Mouse (Mus musculus) gastrocnemius, postnatal 25 days (tissue): ENCODE measurements around the gene Rars. TPM values are rescaled to one million over a fixed set of nuclear protein-coding genes. Genes with fewer than 3 reads are reported as not detected.
"Not testable (repeated sequence)": the region's sequence is repeated elsewhere in the genome, so short reads cannot be mapped to it uniquely, and the experiment has no call there.

Experiments used
- DNase-seq: peaks from one replicate; pipeline ENCODE4 v3.0.0; 2022
- long read RNA-seq, 2 experiments: library from polyadenylated mRNA; stranded (forward); transcript quantifications; one replicate each; pipeline ENCODE4 v2.0.0; 2021
- total RNA-seq, 2 experiments: library from RNA; stranded (reverse); gene quantifications; 1 replicate in 1 of 2; 2 replicates in 1 of 2; pipeline ENCODE4 v1.2.3; 2021

The Rars gene
- total RNA-seq = 10 to 100 TPM; 42.9 to 47.6 TPM
- long read RNA-seq, experiment 1, transcript Rars-201 (15 exons, 2,109 nt) = major isoform, 43 of 50 reads
- long read RNA-seq, experiment 1, partial matches to known transcripts = 5 of 50 reads
- long read RNA-seq, experiment 1, other reads (novel, unspliced or antisense) = 2 of 50 reads
- long read RNA-seq, experiment 2, transcript Rars-201 (15 exons, 2,109 nt) = major isoform, 46 of 51 reads
- long read RNA-seq, experiment 2, partial matches to known transcripts = 3 of 51 reads
- long read RNA-seq, experiment 2, other reads (novel, unspliced or antisense) = 2 of 51 reads

DNA sequence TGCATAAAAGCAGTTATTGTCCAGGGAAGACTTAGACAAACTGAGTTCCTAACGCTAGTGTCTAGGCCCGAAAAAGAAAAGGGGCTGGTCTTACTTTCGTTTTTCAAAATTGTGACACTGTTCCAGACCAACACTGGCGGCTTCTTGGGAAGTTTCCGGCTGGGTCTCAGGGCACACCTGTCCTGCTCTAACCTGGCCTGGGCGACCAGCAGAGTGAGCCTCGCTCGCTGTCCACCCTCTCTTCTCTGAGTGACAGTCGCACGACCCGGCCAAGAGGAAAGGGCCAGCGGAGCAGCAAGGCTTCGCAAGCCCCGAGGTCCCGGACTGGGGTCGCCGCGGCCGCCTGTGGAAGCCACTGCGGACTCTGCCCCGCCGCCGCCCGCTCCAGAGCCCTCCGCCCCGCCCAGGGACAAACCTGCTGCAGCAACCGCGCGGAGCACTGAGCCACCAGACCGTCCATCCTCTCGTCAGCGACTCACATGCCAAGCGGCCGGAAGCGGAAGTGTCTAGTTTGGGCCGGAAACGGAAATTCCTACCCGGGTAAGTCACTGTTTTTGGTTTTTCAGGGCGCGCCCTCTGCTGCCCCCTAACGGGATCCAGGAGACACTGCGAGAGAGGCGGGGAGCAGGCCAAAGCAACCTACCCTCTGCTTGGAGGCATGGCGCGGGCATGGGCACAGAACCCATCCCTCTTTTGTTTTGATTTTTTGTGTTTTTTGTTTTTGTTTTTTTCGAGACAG is at the start of gene Rars:
Gene Rars, minus strand, starts transcription at position 485 of the 739 bp plus-strand sequence.
- DNase-seq = peak; percentile 88

DNA sequence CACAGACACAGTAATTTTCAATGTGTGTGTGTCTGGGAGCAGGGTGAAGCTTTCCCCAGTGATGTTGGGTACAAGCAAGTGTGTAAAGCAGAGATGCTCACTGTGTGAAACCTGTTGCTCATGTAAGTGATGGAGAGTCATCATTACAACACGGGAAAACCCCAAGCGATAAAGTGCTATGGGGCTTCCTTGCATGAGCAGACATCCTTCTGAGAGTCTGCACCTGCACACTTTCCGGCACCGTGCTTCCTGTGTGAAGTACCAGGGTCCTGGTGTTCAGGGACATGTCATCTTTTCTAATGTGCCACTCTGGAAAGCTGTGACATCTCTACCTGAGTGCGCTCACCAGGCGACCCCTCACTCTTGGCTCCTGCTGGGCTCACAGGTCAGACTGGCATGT is 48.5 kb upstream of the Rars start:
- DNase-seq = no peak

DNA sequence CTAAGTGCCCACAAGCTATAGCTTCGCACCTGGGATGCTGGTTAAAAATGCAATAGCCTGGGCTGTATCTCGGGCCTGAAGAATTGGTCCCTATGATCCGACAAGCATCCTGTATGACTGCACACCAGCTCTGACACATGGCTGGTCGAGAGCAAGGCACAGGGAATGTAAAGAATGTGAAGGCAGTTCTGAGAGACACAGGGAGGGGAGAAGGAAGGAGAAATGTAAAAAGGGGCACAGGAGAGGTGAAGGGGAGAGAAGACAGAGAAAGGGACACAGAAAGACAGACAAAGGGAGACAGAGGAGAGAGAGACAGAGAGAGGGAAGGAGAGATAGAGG is 44.2 kb upstream of the Rars start:
- no peak for DNase-seq

DNA sequence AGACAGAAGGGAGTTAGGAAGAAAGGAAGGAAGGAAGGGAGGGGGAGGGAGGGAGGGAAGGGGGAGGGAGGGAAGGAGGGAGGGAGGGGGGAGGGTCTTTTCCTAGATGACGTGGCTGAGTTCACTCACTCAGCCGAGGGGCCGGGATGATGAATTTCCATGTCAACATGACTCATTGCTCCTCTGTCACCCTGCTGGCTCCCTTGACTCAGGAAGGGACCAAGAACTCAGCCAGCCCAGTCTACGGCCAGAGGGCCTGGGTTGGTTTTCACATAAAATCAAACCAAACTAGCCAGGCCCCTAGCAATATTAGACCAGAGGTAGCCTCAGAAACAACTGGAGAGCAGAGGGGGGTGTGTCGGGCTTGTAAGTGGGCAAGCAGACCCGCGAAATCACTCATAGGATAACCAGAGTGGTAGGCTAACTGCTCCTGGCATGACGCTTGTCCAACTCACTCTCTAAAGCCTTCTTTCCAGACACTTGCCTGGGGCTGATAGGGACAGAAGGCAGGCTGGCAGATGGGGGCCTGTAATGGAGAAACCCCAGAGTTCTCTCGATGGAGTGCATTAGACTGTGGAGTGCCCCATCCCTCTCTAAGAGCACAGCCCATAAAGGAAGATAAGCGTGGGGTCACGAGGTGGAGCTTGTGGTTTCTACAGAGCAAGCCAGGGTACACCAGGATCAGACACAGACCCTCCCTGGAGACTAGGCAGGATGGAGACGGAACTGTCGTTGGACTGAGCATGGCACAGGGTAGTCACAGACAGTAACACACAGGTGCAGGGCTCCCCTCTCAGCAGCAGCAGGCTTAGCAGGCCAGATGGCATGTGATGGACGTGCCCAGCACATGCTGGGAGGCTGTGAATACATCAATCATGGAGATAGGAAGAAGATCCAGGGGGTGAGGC is 43.6 kb upstream of the Rars start:
- no peak for DNase-seq

DNA sequence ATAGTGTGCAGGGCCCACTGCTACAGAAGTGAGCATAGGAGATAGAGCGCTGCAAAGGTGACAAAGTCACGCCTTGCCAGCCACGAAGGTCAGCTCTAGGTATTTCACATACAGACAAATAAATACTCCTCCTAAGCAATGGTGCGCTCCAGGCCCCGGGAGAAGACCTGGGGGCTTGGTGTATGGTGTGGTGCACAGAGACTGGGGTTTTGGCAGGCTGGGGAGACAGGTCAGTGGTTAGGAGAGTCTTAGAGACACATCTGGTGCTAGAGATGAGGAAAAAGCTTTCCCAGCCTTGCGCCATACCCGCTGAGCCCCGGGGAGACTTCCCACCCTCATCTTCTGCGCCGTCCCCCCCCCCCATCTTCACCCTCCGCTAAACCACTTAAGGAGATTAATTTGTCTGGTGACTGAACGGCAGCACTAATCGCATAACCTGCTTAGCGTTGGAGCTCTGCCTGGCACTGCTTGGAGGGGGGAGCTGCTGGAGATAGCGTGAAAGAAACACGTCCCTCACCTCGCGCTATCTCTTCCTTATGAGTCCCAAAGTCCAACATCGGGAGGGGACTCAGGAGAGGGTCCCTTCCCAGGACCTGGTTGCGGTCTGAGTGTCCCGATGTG is 39.4 kb upstream of the Rars start:
- no peak for DNase-seq

DNA sequence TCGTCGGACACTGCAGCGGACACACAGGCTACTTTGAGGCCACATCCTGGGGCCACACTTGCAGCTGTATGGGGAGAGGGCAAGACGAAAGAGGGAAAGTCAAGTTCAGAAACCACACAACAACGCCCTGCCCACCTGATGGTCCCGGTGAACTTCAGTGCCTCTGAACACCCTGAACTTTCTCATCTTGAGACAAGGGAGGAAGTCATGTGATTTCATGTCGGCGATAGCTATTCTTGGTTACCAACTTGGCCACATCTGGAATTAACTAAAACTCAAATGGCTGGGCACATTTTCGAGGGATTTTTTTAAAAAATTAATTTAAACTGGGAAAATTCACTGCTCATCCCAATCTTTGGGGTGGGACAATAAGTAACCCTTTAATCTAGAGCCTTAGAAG is 36.7 kb upstream of the Rars start:
- no peak for DNase-seq

DNA sequence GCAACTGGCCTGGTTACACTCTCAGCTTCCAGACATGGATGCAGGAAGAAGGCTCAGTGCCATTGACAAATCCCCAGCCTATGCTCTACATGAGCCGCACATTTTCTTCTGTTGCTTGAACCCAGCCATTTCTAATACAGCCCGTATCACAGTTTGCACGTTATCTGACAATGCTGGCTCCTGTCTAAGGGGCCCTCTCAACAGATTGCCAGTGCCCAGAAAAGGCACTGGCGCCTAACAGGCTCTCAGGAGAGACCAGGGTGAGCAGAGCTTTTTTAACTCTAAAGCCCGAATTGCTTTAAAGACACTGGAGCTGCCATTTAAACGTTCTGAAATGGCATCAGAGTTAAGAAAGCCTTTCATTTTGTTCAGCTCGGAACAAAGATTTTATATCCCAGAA is 31.8 kb upstream of the Rars start:
- DNase-seq = no peak

DNA sequence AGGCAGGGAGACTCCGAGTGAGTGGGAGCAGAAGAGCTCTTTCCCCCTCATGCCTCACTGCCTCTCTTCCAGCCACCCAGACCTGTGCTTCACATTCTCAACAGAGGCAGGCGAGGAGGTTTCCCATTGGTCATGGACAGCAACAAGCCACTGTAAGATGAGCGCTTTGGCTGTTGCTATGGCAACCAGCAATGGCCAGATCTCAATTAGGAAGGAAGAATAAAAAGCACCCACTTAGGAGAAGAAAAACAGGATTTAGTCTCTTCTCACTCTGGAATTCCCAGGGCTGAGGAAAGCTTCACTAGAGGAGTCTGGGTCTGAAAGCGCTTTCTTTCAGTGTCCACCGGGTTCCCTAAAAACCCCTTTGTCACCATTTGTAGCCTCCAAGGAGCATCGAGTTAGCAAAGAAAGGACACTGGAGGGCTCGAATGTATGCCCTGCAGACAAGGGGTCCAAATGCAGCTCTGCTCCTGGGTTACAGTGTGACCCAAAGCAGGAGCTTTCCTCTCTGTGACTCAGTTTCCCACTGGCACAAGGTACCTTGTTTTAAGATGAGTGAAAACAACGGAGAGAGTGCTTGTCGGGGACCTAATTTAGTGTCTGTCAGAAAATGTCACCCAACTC is 30.8 kb upstream of the Rars start:
- DNase-seq = no peak

DNA sequence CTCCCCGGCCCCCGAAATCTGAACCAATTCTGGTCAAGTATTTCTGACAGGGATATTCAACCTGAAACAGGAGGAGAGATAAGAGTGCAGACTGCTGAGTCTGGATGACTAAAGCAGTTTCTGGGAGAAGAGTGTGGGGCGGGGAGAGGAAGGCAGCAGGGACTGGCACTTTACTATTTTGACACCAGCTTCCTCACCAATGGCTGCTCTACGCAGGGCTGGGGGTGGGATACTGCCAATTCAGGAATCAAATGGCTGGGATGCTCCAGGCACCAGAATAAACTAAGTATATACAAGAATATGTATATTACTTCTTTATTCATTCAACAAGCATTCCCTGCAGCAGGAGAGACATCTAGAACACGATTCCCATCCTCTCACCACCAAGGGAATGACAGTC is 29.3 kb upstream of the Rars start:
- DNase-seq = no peak

DNA sequence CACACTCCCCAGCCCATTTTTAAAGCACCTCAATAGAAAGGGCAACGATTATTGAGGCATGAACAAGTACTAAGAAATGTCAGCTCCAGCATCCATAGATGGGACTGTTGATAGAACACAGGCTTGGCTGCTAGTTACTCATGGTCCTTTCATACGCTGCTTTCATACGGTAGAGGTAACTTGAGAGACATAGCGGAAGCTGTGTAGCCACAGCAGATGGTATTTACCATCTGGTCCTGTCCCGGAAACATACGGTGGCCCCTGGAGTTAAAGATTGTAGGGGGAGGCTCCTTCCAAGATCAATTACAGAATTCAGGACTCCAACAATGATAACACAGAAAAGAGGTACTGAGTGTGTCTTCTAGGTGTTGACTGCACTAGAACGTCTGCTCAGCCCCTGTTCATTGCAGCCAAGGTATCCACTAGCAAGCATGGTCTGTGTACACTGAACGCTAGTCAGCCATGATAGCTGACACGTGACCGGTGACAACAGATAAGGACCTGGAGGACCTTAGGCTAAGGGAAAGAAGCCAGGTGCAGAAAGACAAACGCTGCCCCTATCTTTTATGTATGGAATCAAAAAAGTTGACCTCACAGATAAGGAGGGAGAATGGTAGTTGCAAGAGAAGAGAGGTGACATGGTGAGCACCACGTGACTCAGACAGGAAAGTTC is 23.2 kb upstream of the Rars start:
- DNase-seq = no peak

DNA sequence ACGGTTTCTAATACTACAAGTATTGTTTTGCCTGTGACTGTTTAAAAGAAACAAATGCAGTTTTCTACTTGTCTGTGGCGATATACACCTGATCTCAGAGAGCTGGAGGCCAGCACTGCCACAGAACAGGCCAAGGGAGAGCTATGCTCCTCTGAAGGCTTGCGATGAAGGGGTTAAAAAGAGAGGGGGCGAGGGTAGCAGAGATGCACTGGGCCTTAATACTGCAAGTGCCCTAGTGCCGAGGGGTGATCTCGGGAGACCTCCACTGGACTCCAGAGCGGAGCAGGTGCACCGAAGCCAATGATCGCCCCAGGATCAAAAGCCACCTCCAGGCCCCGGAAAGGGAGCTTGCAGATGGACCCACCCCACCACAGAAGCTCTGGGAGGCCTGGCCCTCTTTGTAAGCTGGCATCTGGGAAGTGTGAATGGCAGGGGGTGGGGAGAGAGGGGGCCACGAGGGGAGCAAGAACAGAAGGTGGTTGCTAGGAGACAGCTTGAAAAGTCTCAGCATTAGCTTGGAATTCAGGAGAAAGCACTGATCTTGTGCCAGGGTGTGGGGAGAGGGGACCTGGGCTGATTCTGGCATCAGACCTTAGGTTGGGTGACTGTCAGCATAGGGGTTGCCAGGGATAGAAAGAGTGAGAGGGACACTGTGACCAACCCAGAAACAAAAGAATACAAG is 22.2 kb upstream of the Rars start:
- DNase-seq = no peak

DNA sequence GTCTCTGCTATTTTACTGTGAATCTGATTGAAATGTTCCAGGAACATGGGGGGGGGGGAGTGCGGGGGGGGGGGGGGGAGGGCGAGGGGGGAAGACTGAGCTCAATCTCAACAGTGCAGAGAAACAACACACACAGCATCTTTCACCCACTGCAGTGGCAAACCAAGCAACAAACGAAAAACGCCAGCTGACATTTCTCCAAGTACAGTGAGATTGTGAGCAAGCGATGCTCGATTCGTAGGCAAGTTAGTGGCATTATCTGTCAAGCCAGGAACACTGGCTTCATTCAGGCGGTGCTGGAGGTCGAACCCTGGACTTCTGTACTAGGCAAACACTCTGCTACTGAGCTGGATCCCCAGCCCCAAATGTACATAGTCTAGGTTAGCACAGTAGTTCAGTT is 21.3 kb upstream of the Rars start:
- DNase-seq = no peak

DNA sequence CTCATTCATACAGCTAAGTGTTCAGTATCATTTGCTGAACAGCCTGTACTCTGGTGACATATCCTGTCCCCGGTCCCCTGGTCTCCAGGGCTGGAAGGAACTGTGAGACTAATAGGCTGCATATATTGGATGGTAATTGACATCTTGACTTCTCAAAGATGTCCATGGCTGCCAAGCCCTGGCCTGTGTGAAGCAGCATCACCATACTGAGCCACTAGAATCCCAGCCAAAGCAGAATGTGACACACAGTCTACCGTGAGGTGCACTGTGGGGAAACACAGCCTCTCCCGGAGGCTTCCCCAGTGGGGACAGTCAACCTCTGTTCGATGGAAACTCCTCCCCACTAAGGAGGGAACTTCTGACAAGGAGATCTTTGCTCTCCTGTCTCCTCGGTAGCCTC is 20.6 kb upstream of the Rars start:
- DNase-seq = no peak

DNA sequence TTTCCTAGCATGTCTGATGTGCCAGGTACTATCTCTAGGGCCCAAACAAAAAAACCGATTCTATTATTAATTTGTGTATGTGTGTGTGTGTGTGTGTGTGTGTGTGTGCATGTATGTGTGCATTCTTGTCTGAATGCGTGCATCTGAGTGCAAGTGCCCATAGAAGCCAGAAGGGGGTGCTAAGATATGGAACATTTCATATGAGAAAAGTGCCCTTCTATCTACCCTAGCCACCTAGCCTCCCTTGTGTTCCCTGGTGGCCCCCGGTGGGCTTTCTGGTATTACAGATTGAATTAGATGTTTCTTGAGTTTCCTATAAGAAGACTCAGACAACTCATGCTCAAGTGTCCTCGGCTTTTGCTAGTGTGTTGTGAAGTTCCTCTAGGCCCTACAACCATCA is 19.3 kb upstream of the Rars start:
- DNase-seq = no peak

DNA sequence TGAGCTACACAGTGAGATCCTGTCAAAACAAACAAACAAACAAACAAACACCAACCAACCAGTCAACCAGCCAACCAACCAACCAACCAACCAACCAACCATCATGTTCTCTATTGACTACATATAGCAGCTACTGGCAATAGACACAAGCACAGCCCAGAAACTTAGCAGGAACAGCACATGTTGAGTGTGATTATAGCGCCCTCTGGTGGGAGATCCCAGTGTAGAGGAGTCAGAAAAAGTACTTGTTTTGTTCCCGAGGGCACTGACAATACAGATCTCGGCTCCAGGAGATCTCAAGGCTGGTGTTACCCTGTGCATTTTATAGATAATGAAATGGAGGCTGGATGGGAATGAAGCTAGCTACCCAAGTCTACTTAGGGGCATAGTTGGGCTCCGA is 18.4 kb upstream of the Rars start:
- DNase-seq = no peak

DNA sequence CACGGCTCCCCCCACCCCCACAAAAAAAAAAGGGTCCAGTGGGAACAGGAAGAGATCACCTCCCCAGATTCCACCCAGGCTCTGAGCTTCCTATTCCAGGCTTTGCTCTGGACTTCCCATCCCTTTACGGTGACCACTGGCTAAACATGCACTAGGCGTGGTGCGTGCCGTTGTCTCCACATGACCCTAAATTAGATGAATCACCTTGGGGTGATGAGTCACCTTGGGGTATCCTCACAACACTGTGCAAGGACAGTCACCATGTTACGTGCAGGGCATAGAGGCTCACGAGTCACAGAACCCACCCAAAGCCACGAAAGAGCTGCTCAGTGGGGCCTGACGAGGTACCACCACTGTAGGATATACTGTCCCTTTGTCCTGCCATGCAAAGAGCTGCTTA is 10.0 kb upstream of the Rars start:
- no peak for DNase-seq

DNA sequence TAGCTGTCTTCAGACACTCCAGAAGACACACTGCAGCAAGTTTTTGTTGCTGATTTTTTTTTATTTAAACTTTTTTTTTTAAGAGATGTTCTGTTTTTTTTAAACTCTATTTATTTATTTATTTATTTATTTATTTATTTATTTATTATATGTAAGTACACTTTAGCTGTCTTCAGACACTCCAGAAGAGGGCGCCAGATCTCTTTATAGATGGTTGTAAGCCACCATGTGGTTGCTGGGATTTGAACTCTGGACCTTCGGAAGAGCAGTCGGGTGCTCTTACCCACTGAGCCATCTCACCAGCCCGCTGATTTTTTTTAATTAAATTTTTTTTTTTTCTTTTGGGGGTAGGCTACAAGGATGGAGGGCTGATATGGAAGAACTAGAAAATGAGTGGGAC is 8.3 kb upstream of the Rars start:
- not testable (repeated sequence) for DNase-seq

DNA sequence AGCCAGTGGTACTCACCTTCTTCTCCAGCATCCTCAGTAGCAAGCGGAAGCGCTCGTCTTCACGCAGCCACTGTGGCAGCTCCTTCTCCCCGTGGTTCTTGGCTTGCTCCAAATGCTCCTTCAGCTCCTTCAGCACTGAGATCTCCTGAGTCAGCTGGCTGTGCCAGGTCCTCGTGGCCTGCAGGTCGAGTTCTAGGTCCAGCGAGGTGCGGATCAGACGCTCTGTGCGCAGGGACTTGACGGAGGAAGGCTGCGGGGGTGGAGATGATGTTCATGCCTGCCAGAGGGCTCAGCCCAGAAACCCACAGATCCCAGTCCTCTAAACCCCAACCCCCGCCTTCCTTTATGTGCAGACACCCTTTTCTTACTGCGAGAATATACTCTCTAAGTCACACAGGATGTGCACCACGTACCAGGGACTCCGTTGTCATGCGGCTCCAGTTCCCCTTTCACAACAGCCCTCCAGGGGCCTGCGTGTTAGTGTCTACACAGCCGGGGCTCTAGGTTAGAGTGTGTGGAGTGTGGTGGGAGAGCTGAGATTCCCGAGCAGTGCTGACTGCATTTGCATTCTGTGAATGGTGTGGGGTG is 7.5 kb upstream of the Rars start:
- DNase-seq = no peak

DNA sequence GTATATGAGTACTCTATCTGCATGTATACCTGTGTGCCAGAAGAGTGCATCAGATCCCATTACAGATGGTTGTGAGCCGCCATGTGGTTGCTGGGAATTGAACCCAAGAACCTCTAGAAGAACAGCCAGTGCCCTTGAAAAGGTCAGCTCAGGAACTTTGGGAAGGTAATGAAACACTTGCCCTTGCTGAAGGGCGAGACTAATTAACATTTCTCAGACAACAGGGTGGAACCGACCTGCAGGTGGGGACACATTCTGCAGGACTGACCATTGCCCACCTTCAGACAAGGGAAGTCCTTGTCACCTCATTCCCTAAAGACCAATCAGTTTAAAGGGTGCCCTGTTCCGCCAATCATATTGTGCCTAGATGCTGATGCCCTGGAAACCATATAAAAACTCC is 6.5 kb upstream of the Rars start:
- not testable (repeated sequence) for DNase-seq

DNA sequence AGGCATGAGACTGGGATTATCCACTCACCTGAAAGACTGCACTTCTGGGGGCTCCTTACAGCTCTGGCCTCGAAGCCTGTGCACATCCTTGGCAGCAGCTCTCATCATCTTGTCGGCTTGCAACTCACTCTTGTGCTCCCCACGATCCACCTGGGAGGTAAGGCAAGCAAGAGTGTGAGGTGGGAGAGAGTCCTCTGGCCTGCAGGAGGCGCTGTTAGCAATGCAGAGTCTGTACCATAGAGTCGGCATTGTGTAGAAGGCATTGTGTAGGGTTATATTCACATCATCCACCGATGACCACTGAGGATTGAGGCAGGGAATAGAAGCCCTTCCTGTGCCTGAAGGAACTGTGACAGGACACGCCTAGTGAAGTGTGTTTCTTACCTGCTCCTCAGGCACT is 6.0 kb upstream of the Rars start:
- no peak for DNase-seq
